Mouse (Mus musculus): ENCODE measurements around the gene Kif5a.

The Kif5a gene

DNA sequence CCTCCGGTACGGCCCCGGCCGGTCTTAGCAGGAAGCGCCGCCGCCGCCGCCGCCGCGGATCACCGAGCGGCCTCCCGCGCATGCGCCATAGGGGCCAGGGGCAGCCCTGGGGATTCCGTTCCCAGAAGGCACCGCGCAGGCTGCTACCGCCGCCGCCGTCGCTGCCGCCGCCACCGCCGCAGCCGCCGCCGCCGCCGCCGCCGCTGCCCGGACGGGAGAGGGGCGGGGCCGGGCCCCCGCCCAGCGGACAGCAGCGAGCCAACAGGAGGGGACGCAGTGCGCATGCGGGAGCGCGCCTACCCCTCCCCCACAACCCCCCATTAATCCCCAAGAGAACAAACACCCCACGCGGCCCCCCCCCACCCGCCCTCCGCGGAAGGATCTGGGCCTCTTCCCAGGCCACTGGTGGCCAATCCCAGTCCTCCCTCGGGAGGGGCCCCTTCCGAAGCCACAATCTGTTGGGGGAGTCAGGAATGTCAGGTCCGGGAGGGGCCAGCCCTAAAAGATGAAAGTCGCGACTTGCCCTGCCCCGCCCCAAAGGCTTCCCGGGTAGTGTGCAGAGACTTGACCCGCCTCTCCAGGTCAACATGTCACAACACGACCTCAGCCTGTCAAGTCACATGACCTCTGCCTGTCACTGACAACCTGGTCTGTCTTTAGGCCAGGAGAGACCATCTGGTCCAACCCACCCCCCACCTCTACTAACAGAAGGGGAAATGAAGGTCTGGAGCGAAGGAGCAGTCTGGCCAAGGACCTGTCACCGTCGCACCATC is 25.8 kb upstream of the Kif5a start, which contains the start of gene Mbd6:
Mbd6 (minus strand) TSS at position 219 of the 773 bp plus-strand sequence.
- peak; percentile 93 to 94 for DNase-seq

DNA sequence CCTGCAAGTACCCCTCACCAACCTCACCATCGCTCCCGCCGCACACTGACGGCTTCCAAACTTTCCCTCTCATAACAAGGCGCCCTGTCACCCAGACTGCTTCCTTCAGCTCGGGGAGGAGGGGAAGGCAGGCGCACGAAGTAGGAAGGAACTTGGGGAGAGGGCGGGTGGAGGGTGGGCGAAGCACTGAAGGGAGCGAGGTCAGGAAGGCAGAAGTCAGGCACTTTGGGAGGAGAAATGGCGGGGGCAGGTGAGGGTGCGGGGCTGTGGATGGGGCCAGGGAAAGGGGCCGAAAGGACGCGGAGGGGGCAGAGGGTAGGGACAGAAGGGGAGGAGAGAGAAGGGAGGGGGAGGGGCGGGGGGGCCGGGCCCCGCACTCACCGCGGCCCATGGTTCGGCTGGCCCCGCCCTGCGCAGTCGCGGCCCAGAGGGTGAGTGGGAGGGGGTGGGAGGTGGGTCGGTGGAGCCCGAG is 25.2 kb upstream of the Kif5a start:
- no peak for DNase-seq

DNA sequence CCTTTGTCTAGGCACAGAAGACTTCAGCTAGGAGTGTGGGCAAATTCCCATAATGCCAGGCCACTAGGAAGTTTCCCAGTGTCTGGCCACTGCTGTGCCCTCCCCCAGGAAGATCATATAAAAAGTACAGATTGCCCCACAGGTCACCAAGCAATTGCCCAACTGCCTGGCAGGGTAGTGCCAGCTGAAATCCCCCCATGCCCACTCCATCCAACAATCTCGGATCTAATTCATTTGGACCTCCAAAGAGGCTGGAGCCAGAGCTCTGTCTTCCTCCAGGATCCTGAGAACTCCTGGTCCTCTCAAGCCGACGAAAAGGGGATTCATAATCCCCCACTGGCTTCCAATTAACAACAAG is 24.8 kb upstream of the Kif5a start:
- no peak for DNase-seq

DNA sequence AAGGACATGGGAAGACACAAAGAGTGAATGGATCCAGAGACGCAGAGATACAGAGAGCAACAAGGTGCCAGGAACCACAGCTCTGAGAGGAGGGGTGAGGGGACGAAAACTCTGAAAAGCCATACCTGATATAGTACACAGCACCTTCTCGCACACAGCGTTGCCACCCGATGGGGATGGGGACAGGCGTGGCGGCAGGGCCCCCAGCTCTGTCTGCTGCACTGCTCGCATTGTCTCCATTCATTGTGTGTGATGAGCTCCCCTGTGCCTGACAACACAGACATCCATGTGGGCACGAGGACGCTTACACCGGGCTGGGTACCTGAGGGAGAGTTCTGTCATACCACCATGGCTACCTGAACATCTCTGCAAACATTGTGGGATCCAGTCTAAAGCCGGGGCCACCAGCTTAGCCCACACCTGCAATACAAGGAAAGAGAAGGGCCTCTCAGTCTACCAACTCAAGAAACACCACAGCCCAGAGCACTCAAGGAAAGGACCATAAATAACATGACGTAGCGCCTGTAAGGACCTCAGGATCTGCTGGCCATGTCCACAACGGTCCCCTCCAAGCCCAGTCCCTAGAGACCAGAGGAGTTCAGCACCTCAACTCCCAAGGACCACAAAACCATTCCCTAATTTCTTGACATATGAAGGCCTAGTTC is 24.3 kb upstream of the Kif5a start:
- peak in 1 of 2 experiments; percentile 36 for DNase-seq

DNA sequence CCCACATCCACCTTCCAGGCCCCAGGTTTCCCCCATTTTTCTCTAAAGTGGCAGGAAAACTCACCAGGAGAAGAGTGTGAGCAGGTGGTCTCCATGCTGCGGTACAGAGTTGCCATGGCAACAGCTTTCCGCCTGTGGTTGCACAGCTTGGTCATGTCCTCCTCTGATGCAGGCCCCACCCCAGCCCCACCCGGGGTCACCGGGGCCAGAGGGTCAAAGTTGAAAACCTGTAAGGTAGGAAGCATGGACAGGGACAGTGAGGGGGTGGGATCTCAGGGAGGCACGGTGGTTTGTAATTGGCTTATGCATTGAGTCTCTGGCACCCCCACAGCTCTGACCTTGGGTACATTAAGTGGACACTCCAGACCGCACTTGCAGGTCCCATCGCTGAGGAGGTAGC is 23.6 kb upstream of the Kif5a start:
- peak in 1 of 2 experiments; percentile 44 for DNase-seq

DNA sequence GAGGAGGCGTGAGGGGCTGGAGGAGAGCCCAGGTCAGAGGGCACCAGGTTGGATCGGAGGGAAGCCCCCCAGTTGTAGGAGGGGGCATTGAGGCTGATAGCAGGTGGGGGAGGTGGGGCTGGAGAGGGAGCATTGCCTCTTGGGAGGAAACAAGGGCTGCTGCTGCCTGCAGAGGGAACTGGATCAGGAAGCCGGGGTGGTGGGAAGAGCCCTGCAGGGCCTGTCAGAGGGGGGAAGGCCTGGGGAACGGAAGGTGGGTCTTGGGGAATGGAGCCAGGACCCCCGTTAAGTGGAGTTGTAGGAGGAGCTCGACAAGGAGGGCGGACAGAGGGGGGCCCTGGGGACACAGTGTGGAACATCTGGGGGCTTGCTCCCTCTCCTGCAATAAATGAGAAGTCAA is 23.0 kb upstream of the Kif5a start:
- no peak for DNase-seq

DNA sequence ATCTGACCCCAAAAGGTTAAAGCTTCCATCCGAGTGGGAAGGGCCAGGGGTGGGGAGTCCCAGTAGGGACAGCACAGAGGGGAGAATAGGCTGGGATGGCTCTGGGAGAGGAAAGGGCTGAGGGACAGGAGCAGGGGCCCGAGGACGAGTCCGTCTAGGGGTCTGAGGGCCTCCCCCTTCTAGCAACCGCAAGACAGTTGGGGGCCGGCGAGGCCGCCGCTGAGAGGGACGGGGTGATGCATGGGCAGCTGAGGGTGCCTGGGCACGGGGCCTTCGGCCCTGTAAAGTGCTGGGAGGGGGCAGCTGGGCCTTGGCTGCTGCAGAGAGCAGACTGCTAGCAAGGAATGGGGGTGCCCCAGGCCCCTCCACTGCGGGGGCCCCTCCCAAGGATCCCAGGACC is 22.5 kb upstream of the Kif5a start:
- peak; percentile 23 to 39 for DNase-seq

DNA sequence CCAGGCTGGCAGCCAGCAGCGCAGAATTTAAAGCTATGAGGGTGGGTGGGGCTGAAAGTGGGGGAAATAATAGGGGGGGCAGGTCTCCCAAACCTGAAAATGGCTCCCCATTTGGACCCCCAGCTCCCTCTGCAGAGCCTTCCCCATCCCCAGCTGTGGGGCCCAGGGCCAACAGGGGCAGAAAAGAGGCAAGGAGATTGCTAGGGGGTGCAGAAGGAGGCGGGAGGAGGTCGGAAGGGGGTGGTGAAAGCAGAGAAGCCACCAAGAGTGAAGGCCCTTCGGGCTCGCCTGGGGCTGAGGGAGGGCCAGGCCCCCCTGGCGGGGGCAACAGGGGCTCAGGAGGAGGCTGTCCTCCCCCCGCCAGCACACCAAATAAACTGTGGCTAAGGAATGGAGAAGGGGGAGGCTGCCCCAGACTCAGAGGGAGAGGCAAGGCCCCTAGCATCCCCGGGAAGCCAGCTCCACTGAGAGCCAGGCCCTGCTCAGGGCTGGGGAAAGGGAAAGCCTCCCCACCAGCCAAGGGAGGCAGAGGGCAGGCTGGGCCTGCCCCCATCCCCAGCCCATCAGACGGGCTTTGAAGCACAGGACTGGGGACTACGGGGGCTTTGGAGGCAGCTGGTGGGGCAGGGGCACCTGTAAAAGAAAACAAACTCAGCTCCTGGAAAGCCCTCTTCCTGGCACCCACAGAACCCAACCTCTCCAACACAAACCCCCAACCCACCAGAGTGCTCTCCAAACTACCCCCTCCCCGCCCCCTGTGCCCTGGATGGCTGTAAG is 21.8 kb upstream of the Kif5a start:
- DNase-seq: no peak

DNA sequence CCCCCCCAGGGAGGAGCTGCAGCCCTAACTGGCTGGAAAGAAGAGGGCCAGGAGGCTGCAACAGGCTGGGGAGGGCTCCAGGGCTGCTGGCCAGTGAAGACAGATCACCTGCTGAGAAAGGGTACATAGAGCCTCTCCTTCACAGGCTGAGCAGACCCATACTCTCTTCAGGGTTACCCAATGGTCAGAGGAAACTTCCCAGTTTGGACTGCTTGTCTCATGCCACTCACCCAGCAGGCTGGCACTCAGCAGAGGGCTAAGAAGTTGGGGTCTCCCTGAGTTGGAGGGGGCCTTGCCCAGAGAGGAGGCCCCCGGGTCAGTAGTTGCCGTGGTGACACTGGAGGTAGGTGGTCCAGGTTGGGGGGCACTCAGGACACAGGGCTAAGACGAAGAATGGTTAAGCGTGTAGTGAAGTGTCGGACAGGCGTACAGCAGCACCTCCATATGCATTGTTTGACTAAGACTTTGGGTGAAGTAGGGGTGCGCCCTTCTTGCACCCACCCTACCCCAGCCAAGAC is 21.0 kb upstream of the Kif5a start:
- DNase-seq: peak in 1 of 2 experiments; percentile 41

DNA sequence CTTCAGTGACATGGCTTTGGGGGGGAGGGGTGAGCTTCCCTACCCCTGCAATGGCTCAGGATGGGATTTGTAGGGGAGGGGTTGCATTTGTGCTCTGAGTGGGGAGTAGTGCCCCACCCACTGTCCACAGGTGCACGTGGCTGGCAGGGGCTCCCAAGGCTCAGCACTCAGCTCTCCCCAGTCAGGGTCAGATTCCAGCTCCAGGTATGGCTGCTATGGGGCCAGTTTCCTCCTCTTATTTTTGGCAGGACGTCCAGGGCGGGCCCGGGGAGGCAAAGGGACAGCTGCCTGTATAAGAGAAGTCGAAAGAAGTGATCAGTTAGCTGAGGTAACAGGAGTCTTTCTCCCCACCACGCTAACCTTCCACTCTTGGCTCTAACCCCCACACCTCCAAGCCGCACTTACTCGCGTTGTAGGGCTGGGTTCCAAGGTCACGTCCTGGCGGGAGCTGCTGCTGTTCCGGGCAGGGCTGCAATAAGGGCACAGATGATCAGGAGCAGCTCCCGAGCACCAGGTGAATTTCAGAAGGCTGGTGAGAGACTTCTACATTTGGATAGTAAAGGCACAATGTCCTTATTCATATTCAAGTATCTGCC is 19.6 kb upstream of the Kif5a start:
- peak in 1 of 2 experiments; percentile 27 for DNase-seq

DNA sequence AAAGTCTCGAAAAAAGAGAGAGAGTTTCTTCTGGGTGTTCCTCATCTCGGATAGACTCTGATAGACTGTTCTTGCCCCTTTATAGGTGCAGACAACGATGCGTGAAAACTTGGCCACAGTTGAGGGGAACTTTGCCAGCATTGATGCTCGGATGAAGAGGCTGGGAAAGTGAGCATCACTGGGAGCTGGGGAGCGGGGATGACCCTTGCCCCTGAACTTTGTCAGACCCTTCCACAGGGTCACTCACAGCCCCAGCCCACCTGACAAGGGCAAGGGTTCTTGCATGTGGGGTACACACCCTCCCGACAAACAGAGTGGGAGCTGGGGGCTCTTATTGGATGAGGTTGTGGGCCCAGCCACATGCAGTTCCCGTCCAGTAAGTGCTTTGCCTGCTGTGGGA is 18.2 kb upstream of the Kif5a start:
- no peak for DNase-seq

DNA sequence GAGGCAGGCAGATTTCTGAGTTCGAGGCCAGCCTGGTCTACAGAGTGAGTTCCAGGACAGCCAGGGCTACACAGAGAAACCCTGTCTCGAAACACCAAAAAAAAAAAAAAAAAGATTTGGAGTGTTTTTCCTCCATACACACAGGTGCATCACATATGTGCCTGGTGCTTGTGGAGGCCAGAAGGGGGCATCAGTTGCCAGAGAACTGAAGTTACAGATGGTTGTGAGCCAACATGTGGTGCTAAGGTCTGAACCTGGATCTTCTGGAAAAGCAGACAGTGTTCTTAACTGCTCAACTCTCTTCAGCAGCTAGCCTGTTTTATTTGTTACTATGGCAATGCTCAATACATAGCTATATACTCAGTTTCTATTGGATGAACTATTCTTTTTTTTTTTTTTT is 16.6 kb upstream of the Kif5a start:
- DNase-seq: no peak

DNA sequence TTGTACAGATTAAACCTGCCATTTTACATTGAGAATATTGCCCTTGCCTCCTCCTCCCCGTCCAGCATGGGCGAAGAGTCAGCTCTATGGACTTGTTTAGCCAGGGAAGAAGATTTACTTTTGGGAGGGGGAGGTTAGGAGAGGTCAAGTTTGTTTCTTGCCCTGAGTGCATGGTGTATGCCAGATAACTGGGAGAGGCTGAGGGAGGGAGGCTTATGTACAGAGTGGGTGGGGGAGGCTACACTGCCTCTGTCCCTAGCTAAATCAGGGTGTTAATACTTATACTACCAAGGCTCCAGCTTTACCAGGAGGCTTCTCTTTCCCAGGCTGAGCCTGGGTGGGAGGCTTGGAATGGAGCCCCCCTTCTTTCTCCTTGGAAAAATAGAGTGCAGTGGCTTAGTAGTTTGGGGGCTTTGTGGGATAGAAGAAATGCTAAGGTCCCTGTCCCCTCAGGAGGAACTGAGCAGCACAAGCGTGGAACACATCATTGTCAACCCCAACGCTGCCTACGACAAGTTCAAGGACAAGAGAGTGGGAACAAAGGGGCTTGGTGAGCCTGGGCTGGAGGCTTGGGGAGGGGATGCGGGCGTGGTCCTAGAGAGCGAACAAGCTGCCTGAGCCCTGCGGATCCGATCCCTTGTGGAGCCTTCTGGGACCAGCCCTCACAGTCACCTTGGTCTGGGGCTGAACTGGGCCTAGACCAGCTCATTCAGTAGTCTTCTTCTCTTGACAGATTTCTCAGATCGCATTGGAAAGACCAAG is 11.3 kb upstream of the Kif5a start:
- no peak for DNase-seq

DNA sequence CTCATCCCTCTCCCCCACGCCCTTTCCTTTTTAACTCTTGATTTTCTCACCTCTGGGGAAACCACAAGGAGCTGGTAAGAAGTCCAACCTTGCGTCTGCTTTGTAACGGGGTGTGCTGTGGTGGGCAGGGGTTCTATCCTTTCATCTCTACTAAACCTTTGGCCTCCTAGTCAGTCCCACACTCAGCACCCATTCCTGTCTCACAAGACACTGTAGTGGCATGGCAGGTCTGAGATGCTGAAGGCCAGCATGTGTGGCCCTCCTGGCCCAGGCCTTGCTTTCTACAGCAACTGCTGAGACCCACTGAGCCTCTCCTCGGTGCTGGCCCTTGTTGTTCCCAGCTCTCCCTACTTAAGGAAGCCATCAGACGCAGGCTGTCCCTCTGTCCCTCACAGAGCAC is 9.2 kb upstream of the Kif5a start:
- DNase-seq: no peak

DNA sequence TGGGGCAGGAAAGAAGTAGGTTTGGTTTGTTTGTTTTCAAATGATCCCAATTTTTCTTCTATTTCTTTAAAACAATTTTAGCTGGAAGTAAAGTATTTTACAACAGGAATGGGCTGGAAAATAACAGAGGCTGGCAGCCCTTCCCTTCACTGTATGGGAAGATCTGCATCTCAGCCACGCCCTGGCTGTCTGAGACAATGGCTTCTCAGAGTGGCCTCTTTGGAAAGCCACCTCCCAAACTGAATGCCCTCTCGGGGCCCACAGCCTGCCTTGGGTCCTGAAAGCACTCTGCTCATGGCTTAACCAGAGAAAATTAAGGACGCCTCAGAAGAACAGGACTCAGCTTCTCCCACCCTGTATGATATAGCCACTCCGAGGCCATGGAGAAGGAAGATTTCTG is 6.7 kb upstream of the Kif5a start:
- no peak for DNase-seq

DNA sequence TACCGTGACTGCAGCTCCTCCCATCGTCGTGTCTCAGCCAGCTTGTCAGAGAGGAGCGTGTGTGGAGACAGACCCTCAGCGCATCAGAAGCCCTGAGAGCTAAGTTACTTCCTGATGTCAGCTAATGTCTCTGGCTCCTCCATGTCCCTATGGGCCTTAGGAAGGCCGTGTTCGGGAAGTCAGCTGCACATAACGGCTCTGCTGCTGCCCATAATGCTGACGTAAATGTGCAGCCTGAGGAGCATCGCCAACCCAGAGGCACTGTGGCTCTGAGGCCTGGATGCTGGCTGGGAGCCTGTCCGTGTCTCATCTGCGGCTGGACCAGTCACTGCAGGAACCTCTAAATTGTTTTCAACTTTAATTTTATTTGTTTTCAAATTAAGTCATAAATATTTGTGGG is 5.9 kb upstream of the Kif5a start:
- DNase-seq: peak; percentile 48 to 63

DNA sequence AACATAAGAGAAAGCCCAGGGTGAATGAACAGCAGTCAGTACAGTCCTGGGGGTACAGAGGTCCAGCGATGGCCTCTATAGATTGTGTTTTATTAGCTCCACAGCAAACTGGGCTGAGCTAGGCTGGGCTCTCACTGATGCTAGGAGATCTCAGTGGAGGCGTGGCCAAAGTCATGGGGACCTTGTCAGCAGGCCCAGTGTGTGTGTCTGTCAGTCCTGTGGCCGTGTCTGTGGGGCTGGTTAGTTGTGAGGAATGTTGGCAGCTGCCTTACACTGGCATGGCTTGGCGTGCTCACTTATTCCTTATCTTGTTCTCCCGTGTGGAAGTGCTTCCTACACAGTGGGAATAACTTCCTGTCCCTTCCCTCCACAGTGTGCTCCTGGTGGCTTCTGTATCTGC is 5.3 kb upstream of the Kif5a start:
- no peak for DNase-seq

DNA sequence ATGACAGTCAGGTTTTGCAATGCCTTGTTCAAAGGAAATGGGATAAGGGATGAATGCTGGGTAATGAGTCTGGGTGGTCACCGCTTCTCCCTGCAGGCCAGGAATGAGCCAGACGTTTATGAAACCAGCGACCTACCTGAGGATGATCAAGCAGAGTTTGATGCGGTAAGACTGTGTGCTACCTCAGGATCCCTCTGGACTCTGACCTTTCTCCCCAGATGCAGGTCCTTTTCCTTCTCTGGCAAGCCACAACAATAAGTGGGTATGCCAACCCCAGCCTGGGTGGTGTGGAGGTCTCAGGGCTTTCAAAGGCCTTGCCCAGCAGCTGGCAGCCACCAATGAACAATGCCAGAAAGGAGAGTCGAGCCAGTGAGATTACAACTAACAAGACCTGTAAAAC is 4.2 kb upstream of the Kif5a start:
- no peak for DNase-seq

DNA sequence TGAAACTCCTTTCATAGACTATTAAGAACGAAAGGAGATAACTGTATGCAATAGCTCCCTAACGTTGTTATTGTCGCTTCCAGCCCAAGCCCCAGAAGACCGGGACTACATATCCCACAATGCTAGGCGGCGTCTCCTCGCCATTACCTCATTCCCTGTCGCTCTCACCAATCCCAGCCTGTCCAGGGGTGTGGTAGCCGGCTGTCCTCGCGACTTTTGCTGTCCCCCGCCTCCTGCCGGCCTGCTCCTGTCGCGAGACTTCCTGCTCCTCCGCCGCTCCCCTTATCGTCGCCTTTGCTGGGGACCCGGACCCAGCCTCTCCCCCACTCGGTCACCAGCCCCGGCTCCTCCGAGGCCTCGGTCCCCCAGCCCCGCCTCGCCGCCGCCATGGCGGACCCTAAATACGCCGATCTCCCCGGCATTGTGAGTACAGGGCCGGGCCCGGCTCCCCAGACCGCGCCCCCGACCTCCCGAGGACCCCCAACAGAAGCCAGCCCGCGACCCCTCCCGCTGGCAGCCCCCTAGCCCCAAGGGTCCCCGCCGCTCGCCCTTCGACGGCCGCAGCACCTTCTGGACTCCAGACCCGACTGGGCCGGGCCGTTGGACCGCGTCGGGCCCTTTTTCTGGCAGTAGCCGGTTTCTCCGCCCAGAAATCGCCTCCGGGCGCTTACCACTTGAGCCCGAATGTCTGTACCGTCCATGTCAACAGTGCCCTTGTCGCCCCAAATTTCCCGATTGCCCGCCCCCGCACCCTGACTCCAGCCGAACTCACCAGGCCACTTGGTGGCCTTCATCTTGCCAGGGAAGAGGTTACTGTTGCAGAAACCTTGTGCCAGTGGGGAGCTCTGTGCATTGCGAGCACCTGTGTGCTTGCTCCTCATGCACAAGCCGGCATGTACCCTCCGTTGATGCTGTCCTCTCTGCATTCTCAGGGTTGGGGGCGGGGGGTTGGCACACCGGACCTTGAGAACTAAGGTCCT is 3.3 kb upstream of the Kif5a start, which contains the start of gene Dctn2:
Dctn2 (plus strand) TSS at position 257 of the 980 bp plus-strand sequence.
- peak; percentile 91 to 96 for DNase-seq

DNA sequence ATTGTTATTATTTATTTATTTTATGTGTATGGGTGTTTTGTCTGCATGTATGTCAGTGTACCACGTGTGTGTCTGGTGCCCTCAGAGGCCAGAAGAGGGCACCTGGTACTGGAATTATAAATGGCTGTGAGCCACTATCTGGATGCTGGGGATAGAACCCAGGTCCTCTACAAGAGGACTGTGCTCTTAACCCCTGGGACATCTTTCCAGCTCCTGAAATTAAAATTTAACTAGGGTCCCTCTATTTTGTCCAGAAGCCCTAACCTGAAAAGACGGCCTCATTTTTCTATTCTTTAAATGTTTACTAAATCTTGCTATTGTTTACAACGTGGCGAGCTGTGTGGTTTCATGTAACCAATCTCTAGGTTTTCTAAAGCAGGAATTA is 2.6 kb upstream of the Kif5a start:
- peak in 1 of 2 experiments; percentile 5 for DNase-seq

DNA sequence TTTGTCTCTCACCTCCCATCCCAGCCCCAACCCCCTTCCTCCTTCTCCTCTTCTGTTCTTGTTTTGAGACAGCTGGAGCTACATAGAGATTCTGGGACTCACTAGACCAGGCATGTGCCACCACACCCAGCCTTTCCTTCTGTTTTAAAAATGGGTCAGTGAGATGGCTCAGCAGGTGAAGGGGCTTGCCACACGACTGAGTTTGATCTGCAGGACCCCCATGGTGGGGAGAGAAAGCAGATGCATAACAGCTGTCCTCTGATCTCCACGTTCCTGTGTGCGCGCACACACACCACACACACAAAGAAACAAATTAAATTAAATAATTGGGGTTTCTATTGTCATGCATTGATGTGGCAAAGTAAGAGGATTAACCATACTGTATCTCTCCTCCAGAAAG is 1.8 kb upstream of the Kif5a start:
- DNase-seq: no peak

Measured in cerebellum, postnatal 25 days (tissue).